Mouse (Mus musculus) thymus, adult 2 months (tissue): ENCODE results near the gene Ftsj1. TPM values are rescaled to one million over a fixed set of nuclear protein-coding genes. Genes with fewer than 3 reads are reported as not detected.

Experiments
- DNase-seq: peaks from one replicate; pipeline ENCODE4 v3.0.0; 2021
- H3K27ac ChIP-seq: fragments of 200-500 bp; 2 replicates; pipeline ENCODE4 v1.5.1; 2012; ENCODE audit warnings: low read length, control low read depth; ENCODE audit not compliant: control insufficient read depth, insufficient read depth
- H3K27me3 ChIP-seq: fragments of 200-500 bp; 2 replicates; pipeline ENCODE4 v1.6.1; 2012; ENCODE audit warnings: mild to moderate bottlenecking, low read length, moderate library complexity, mixed read lengths; ENCODE audit not compliant: control insufficient read depth, insufficient read depth
- H3K36me3 ChIP-seq: fragments of 200-500 bp; 2 replicates; pipeline ENCODE4 v1.6.1; 2012; ENCODE audit warnings: mild to moderate bottlenecking, low read length, moderate library complexity; ENCODE audit not compliant: control insufficient read depth, insufficient read depth
- H3K4me1 ChIP-seq: fragments of 200-500 bp; replicated peaks from 2 replicates; pipeline ENCODE4 v1.6.1; 2012; ENCODE audit warnings: low read length; ENCODE audit not compliant: control insufficient read depth, insufficient read depth
- H3K4me3 ChIP-seq: fragments of 200-500 bp; 2 replicates; pipeline ENCODE4 v1.5.1; 2012; ENCODE audit warnings: mild to moderate bottlenecking, low read length, control low read depth, moderate library complexity; ENCODE audit not compliant: control insufficient read depth, insufficient read depth
- CTCF ChIP-seq: fragments of 200-500 bp; IDR thresholded peaks from 2 replicates; pipeline ENCODE4 v1.5.1; 2012; ENCODE audit warnings: mild to moderate bottlenecking, control low read depth, low read length, moderate library complexity, borderline replicate concordance; ENCODE audit not compliant: control insufficient read depth, poor library complexity, insufficient read depth; ENCODE audit errors: extremely low read depth
- POLR2A ChIP-seq: fragments of 200-500 bp; IDR thresholded peaks from 2 replicates; pipeline ENCODE4 v1.6.1; 2012; ENCODE audit warnings: mild to moderate bottlenecking, low read length, control low read depth, moderate library complexity; ENCODE audit not compliant: control insufficient read depth, poor library complexity, insufficient read depth; ENCODE audit errors: extremely low read depth
- WGBS: fragments of 180-500 bp; shearing (Covaris S2); methylation state at CpG from one replicate; pipeline ENCODE4 v1.1.7; 2018; 5-methylcytosine and 5-hydroxymethylcytosine counted together
- polyA plus RNA-seq: library from polyadenylated mRNA; depleted of rRNA; stranded (reverse); fragments of >200 nt; gene quantifications from 2 replicates; pipeline ENCODE4 v1.2.3, GENCODE M21; 2012

The Ftsj1 gene
- polyA plus RNA-seq, 1 experiment, result 50.2 TPM

GRCm38 (mm10) chrX:8263156-8263804 lies 11.1 kb upstream of the Ftsj1 start:
- Histone ChIP-seq H3K36me3 (no peaks in the 10 kb centered on the region), H3K4me1 (no peaks in the 10 kb centered on the region), H3K27ac (no peak overlapping the region), H3K27me3 (no peaks in the 10 kb centered on the region), H3K4me3 (no peak overlapping the region)
- WGBS, result 96% methylated on average over 5 of the region's 5 CpGs
- TF ChIP-seq POLR2A (no peak), CTCF (no peak)
- DNase-seq, result no peak

GRCm38 (mm10) chrX:8259478-8259877 lies 7.3 kb upstream of the Ftsj1 start:
- 88% methylated on average over 12 of the region's 12 CpGs for WGBS
- H3K36me3 ChIP-seq, result no peaks in the 10 kb centered on the region
- TF ChIP-seq POLR2A (no peak), CTCF (no peak)
- H3K4me1 ChIP-seq, result no peaks in the 10 kb centered on the region
- no peaks in the 10 kb centered on the region for H3K27me3 ChIP-seq
- no peak for DNase-seq
- no peak overlapping the region for H3K4me3 ChIP-seq
- no peak overlapping the region for H3K27ac ChIP-seq

- H3K4me3 ChIP-seq, result no peak overlapping the region
- no peak for DNase-seq
- no peaks in the 10 kb centered on the region for H3K4me1 ChIP-seq
- H3K36me3 ChIP-seq, result no peaks in the 10 kb centered on the region
- no peaks in the 10 kb centered on the region for H3K27me3 ChIP-seq
- TF ChIP-seq POLR2A (no peak), CTCF (no peak)
- WGBS, result 23% methylated on average over 6 of the region's 6 CpGs
- H3K27ac ChIP-seq, result no peak overlapping the region
Measured at GRCm38 (mm10) chrX:8255807-8256206, 3.6 kb upstream of the Ftsj1 start.

GRCm38 (mm10) chrX:8253711-8254110 lies 1.5 kb upstream of the Ftsj1 start:
- no peaks in the 10 kb centered on the region for H3K27me3 ChIP-seq
- H3K36me3 ChIP-seq, result no peaks in the 10 kb centered on the region
- DNase-seq, result no peak
- 87% methylated on average over 2 of the region's 2 CpGs for WGBS
- no peak for TF ChIP-seq CTCF
- TF ChIP-seq POLR2A, result no peak
- H3K4me3 ChIP-seq, result no peak overlapping the region
- no peak overlapping the region for H3K27ac ChIP-seq
- no peaks in the 10 kb centered on the region for H3K4me1 ChIP-seq

GRCm38 (mm10) chrX:8251789-8252333 lies 345 bp downstream of the Ftsj1 start:
- H3K36me3 ChIP-seq, result no peaks in the 10 kb centered on the region
- H3K4me1 ChIP-seq, result no peaks in the 10 kb centered on the region
- H3K27ac ChIP-seq, result no peak overlapping the region
- H3K27me3 ChIP-seq, result no peaks in the 10 kb centered on the region
- 4% methylated on average over 18 of the region's 18 CpGs for WGBS
- H3K4me3 ChIP-seq, result peak overlapping the region; percentile 90
- DNase-seq, result no peak
- TF ChIP-seq CTCF (no peak), POLR2A (no peak)

GRCm38 (mm10) chrX:8248542-8249120 lies 3.6 kb downstream of the Ftsj1 start:
- no peak for TF ChIP-seq POLR2A
- Histone ChIP-seq H3K36me3 (no peaks in the 10 kb centered on the region), H3K27me3 (no peaks in the 10 kb centered on the region), H3K27ac (no peak overlapping the region), H3K4me1 (no peaks in the 10 kb centered on the region), H3K4me3 (no peak overlapping the region)
- WGBS, result 90% methylated on average over 8 of the region's 8 CpGs
- DNase-seq, result no peak
